Mouse (Mus musculus) liver, adult 2 months (tissue): Measurements from ENCODE around the gene Porcn.

Experiments
- CTCF ChIP-seq: fragments of 200-500 bp; IDR thresholded peaks from 2 replicates; pipeline ENCODE4 v1.5.1; 2011; ENCODE audit warnings: low read depth, low read length, control low read depth
- POLR2A ChIP-seq: fragments of 200-500 bp; IDR thresholded peaks from 2 replicates; pipeline ENCODE4 v1.6.1; 2011; ENCODE audit warnings: low read length, control low read depth; ENCODE audit not compliant: insufficient read depth; ENCODE audit errors: extremely low read depth

DNA sequence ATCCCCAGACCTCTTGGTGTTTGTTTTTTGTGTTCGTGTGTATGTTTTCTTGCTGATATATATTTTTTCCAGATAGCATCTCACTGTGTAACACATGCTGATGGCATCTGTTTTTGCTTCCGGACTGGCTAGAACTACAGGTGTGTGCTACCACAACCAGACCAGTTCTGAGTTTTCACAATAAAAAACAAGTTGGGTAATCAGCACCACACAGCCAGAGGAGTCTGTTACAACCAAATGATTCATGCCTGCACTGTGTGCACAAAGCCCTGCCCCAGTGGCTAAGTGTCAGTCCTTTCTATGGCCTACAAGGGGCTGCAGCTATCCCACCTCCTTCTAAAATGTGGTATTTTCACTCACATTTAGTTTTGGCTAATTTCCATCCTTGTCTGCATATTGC lies 30.4 kb upstream of the Porcn start:
- no peak for TF ChIP-seq POLR2A
- TF ChIP-seq CTCF: no peak
